Mouse (Mus musculus): ENCODE results near the gene Gm3854.

DNA sequence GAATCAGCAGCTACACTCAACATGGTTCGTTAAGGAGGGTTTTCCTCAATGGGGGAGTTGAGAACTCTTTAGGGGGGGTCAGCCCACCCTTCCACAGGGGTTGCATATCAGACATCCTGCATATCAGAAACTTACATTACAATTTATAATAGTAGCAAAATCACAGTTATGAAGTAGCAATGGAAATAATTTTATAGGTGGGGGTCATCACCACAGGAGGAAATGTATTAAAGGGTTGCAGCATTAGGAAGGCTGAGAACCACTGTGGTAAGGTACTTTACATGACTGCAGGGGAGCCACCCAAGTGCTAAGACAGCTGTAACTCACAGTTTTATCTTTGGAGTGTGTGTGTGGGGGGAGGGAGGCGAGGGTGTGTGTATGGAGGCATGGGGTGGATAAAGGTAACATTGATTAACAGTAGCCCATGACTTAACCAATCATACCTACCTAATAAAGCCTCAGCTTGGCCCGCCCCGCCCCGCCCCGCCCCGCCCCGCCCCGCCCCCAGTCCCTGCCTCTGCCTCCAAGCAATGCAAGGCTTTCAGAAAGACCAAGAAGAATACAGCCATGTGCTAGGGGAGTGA lies 17.0 kb downstream of the Gm3854 start:
- TF ChIP-seq GATA1 (IDR thresholded peaks at IDR 0.05; ENCODE audit: low read length) (no peak), TAL1 (IDR thresholded peaks at IDR 0.05; ENCODE audit: low read length) (no peak)
